Mouse (Mus musculus) lung, embryonic 14.5 days (tissue): ENCODE data around the gene Myo1d. TPM values are rescaled to one million over a fixed set of nuclear protein-coding genes. Genes with fewer than 3 reads are reported as not detected.

Experiments
- ATAC-seq: fragments of 200-750 bp; cut with Nextera tagmentation; 2 replicates; pipeline ENCODE4 v1.8.0; 2017; ENCODE audit warnings: mild to moderate bottlenecking, moderate TSS enrichment, moderate library complexity; ENCODE audit not compliant: insufficient read depth
- DNase-seq: peaks from one replicate; pipeline ENCODE4 v3.0.0-alpha.2; 2015
- H3K27ac ChIP-seq: fragments of 300-500 bp; sonication (generic); 2 replicates; pipeline ENCODE4 v1.5.1; 2014; ENCODE audit warnings: low read depth, mild to moderate bottlenecking, moderate library complexity
- H3K27me3 ChIP-seq: fragments of 300-500 bp; sonication (generic); 2 replicates; pipeline ENCODE4 v1.6.1; 2014; ENCODE audit warnings: low read length, control low read depth; ENCODE audit not compliant: insufficient read depth
- H3K36me3 ChIP-seq: fragments of 300-500 bp; sonication (generic); 2 replicates; pipeline ENCODE4 v1.6.1; 2014; ENCODE audit warnings: control low read depth; ENCODE audit not compliant: insufficient read depth
- H3K4me1 ChIP-seq: fragments of 300-500 bp; sonication (generic); 2 replicates; pipeline ENCODE4 v1.6.1; 2014; ENCODE audit warnings: antibody characterized with exemption, control low read depth; ENCODE audit not compliant: insufficient read depth
- H3K4me2 ChIP-seq: fragments of 300-500 bp; sonication (generic); 2 replicates; pipeline ENCODE4 v1.6.1; 2014; ENCODE audit warnings: mild to moderate bottlenecking
- H3K4me3 ChIP-seq: fragments of 300-500 bp; sonication (generic); 2 replicates; pipeline ENCODE4 v1.5.1; 2014; ENCODE audit warnings: low read depth, low read length
- H3K9ac ChIP-seq: fragments of 300-500 bp; sonication (generic); 2 replicates; pipeline ENCODE4 v1.6.1; 2014
- H3K9me3 ChIP-seq: fragments of 300-500 bp; sonication (generic); 2 replicates; pipeline ENCODE4 v1.6.1; 2016; ENCODE audit warnings: low read depth, low read length, control low read depth
- CTCF ChIP-seq: IDR thresholded peaks from 2 replicates; pipeline ENCODE4 v1.5.1; 2016; ENCODE audit warnings: antibody characterized with exemption, low read depth
- WGBS: fragments of 180-500 bp; shearing (Covaris S2); extraction: QIAGEN DNeasy Blood & Tissue Kit; methylation state at CpG from one replicate; pipeline ENCODE4 v1.1.7; 2014; 5-methylcytosine and 5-hydroxymethylcytosine counted together
- polyA plus RNA-seq: library from polyadenylated mRNA; unstranded; fragments of >200 nt; fragmentation: Nextera tagmentation; extraction: Ambion mirVana; gene quantifications from 2 replicates; pipeline ENCODE4 v1.2.1, GENCODE M21; 2014

Myo1d gene
- polyA plus RNA-seq, 1 experiment from 2014 or later = 16.1 TPM

- no peak overlapping the region for H3K4me2 ChIP-seq
- no peak overlapping the region for H3K9ac ChIP-seq
- no peak overlapping the region for H3K27ac ChIP-seq
- H3K4me1 ChIP-seq = no peaks in the 10 kb centered on the region
- no peak for DNase-seq
- TF ChIP-seq CTCF = no peak
- 89% methylated on average over 3 of the region's 3 CpGs for WGBS
- no peak for ATAC-seq
- no peak overlapping the region for H3K4me3 ChIP-seq
- no peaks in the 10 kb centered on the region for H3K27me3 ChIP-seq
- no peaks in the 10 kb centered on the region for H3K9me3 ChIP-seq
- no peaks in the 10 kb centered on the region for H3K36me3 ChIP-seq
These were observed 20.8 kb downstream of the Myo1d start for GRCm38 (mm10) chr11:80759023-80759422.

GRCm38 (mm10) chr11:80754201-80754600 is 25.6 kb downstream of the Myo1d start:
- ATAC-seq (no peak), DNase-seq (no peak)
- WGBS = 29% methylated on average over 2 of the region's 2 CpGs
- Histone ChIP-seq H3K4me1 (no peaks in the 10 kb centered on the region), H3K9me3 (no peaks in the 10 kb centered on the region), H3K27me3 (no peaks in the 10 kb centered on the region), H3K4me3 (no peak overlapping the region), H3K27ac (no peak overlapping the region), H3K9ac (no peak overlapping the region), H3K36me3 (no peaks in the 10 kb centered on the region), H3K4me2 (no peak overlapping the region)
- no peak for TF ChIP-seq CTCF

GRCm38 (mm10) chr11:80751168-80751567 is 28.7 kb downstream of the Myo1d start:
- Histone ChIP-seq H3K4me2 (no peak overlapping the region), H3K36me3 (no peaks in the 10 kb centered on the region), H3K27me3 (no peaks in the 10 kb centered on the region), H3K9ac (no peak overlapping the region), H3K27ac (no peak overlapping the region), H3K9me3 (no peaks in the 10 kb centered on the region), H3K4me3 (no peak overlapping the region), H3K4me1 (no peaks in the 10 kb centered on the region)
- 74% methylated on average over 1 of the region's 1 CpGs for WGBS
- no peak for ATAC-seq
- TF ChIP-seq CTCF = no peak
- no peak for DNase-seq

GRCm38 (mm10) chr11:80749187-80749586 is 30.6 kb downstream of the Myo1d start:
- Histone ChIP-seq H3K36me3 (no peaks in the 10 kb centered on the region), H3K27ac (no peak overlapping the region), H3K4me1 (no peaks in the 10 kb centered on the region), H3K9me3 (no peaks in the 10 kb centered on the region), H3K4me3 (no peak overlapping the region), H3K27me3 (no peaks in the 10 kb centered on the region), H3K4me2 (no peak overlapping the region), H3K9ac (no peak overlapping the region)
- 95% methylated on average over 1 of the region's 1 CpGs for WGBS
- no peak for ATAC-seq
- no peak for TF ChIP-seq CTCF
- DNase-seq = no peak

GRCm38 (mm10) chr11:80745426-80745825 is 34.4 kb downstream of the Myo1d start:
- no peaks in the 10 kb centered on the region for H3K9me3 ChIP-seq
- WGBS = 79% methylated on average over 5 of the region's 5 CpGs
- no peak overlapping the region for H3K9ac ChIP-seq

GRCm38 (mm10) chr11:80743823-80744410 is 35.9 kb downstream of the Myo1d start:
- Histone ChIP-seq H3K27me3 (no peaks in the 10 kb centered on the region), H3K36me3 (no peaks in the 10 kb centered on the region), H3K4me2 (no peak overlapping the region), H3K27ac (no peak overlapping the region), H3K4me3 (no peak overlapping the region), H3K9ac (no peak overlapping the region), H3K4me1 (no peaks in the 10 kb centered on the region), H3K9me3 (no peaks in the 10 kb centered on the region)
- WGBS = 63% methylated on average over 4 of the region's 4 CpGs
- ATAC-seq = no peak
- no peak for DNase-seq
- TF ChIP-seq CTCF = no peak

More at GRCm38 (mm10) chr11:80745426-80745825, 34.4 kb downstream of the Myo1d start:
- H3K36me3 ChIP-seq = no peaks in the 10 kb centered on the region
- no peak for TF ChIP-seq CTCF
- H3K27me3 ChIP-seq = no peaks in the 10 kb centered on the region
- no peak overlapping the region for H3K4me2 ChIP-seq
- DNase-seq (no peak), ATAC-seq (no peak)
- H3K4me3 ChIP-seq = no peak overlapping the region
- H3K27ac ChIP-seq = no peak overlapping the region
- no peaks in the 10 kb centered on the region for H3K4me1 ChIP-seq

- Histone ChIP-seq H3K27me3 (no peaks in the 10 kb centered on the region), H3K9ac (no peak overlapping the region), H3K27ac (no peak overlapping the region), H3K36me3 (no peaks in the 10 kb centered on the region), H3K4me1 (no peaks in the 10 kb centered on the region), H3K4me3 (no peak overlapping the region), H3K9me3 (no peaks in the 10 kb centered on the region), H3K4me2 (no peak overlapping the region)
- WGBS = 95% methylated on average over 4 of the region's 4 CpGs
- no peak for TF ChIP-seq CTCF
- ATAC-seq = no peak
- DNase-seq = no peak
These were observed 37.4 kb downstream of the Myo1d start for GRCm38 (mm10) chr11:80742462-80742861.
